Mouse (Mus musculus) adrenal gland, adult (tissue): ENCODE measurements around the gene Fam208b.
"Not testable (repeated sequence)": the region's sequence is repeated elsewhere in the genome, so short reads cannot be mapped to it uniquely, and the experiment has no call there.

Experiments
- DNase-seq, 2 experiments: peaks; one replicate each; pipeline ENCODE4 v3.0.0; 2022 to 2023; ENCODE audit warnings: low spot score in 1 of 2; ENCODE audit not compliant: inconsistent age in 2 of 2

Fam208b gene

GRCm38 (mm10) chr13:3523459-3523858 is 87.4 kb downstream of the Fam208b start:
- no peak for DNase-seq

DNA sequence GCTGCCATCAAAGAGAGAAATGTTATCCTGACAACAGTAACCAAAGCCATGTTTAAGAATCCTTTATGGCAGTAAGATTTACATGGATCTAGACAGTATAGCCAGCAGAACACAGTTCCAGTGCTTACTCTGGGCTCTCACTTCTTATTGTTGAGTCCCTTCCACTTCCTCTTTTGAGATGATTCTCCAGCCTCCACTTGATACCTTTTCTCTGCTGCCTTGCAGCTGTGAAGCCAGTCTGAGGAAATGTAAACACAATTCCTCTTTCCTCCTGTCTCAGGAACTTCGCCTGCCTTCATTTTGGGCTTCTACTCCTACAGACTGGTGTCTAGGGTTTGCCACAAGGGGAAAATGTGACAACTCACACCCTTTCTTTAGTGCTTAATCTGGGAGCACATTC is 90.9 kb downstream of the Fam208b start:
- DNase-seq, result not testable (repeated sequence)

GRCm38 (mm10) chr13:3519357-3519756 is 91.6 kb downstream of the Fam208b start:
- DNase-seq, result not testable (repeated sequence)
